Mouse (Mus musculus) mature B cell (primary cell): ENCODE measurements around the gene Gm16253.

ENCODE experiments used
- in situ Hi-C: fragments of 300-500 bp; cut with MboI; formaldehyde crosslinking; loops from 2 replicates; pipeline ENCODE4 v1.14.3; 2019

The Gm16253 gene

GRCm38 (mm10) chr3:96556651-96557635 is 19.8 kb upstream of the Gm16253 start:
- in situ Hi-C loops: no loop called here

GRCm38 (mm10) chr3:96557694-96558093 is 19.1 kb upstream of the Gm16253 start, which contains the start of gene Txnip:
Txnip (plus strand) TSS chr3:96557957.
- in situ Hi-C loops: no loop called here

- in situ Hi-C loops: no loop called here
Observed at GRCm38 (mm10) chr3:96558159-96558558, 18.6 kb upstream of the Gm16253 start.

GRCm38 (mm10) chr3:96558668-96559196 is 18.1 kb upstream of the Gm16253 start:
- in situ Hi-C loops: no loop called here

- in situ Hi-C loops: no loop called here
Observed at GRCm38 (mm10) chr3:96559398-96559910, 17.3 kb upstream of the Gm16253 start.

GRCm38 (mm10) chr3:96559911-96560850 is 16.6 kb upstream of the Gm16253 start:
- in situ Hi-C loops: no loop called here

GRCm38 (mm10) chr3:96560881-96561668 is 15.7 kb upstream of the Gm16253 start:
- in situ Hi-C loops: no loop called here

GRCm38 (mm10) chr3:96561946-96562681 is 14.7 kb upstream of the Gm16253 start:
- in situ Hi-C loops: no loop called here

GRCm38 (mm10) chr3:96563267-96563666 is 13.5 kb upstream of the Gm16253 start:
- in situ Hi-C loops: no loop called here

- in situ Hi-C loops: no loop called here
Observed at GRCm38 (mm10) chr3:96563911-96564632, 12.7 kb upstream of the Gm16253 start.

GRCm38 (mm10) chr3:96564633-96565032 is 12.2 kb upstream of the Gm16253 start:
- in situ Hi-C loops: no loop called here

GRCm38 (mm10) chr3:96565105-96565504 is 11.7 kb upstream of the Gm16253 start:
- in situ Hi-C loops: no loop called here

GRCm38 (mm10) chr3:96566661-96567450 is 9.9 kb upstream of the Gm16253 start:
- in situ Hi-C loops: no loop called here

GRCm38 (mm10) chr3:96568605-96569004 is 8.2 kb upstream of the Gm16253 start:
- in situ Hi-C loops: no loop called here

GRCm38 (mm10) chr3:96569506-96569905 is 7.3 kb upstream of the Gm16253 start:
- in situ Hi-C loops: no loop called here

- in situ Hi-C loops: no loop called here
Observed at GRCm38 (mm10) chr3:96569966-96570605, 6.7 kb upstream of the Gm16253 start.

GRCm38 (mm10) chr3:96570643-96571042 is 6.1 kb upstream of the Gm16253 start:
- in situ Hi-C loops: no loop called here

GRCm38 (mm10) chr3:96571336-96571735 is 5.4 kb upstream of the Gm16253 start:
- in situ Hi-C loops: no loop called here
